Mouse (Mus musculus) spleen, adult 2 months (tissue): ENCODE data around the gene Gm3435.
"Not testable (repeated sequence)": the region's sequence is repeated elsewhere in the genome, so short reads cannot be mapped to it uniquely, and the experiment has no call there.

ENCODE experiments used
- CTCF ChIP-seq: fragments of 200-500 bp; IDR thresholded peaks from 2 replicates; pipeline ENCODE4 v1.5.1; 2011; ENCODE audit warnings: mild to moderate bottlenecking, inconsistent platforms; ENCODE audit not compliant: insufficient read depth, insufficient read length, insufficient replicate concordance; ENCODE audit errors: extremely low read depth
- POLR2A ChIP-seq: fragments of 200-500 bp; IDR thresholded peaks from 2 replicates; pipeline ENCODE4 v1.6.1; 2011; ENCODE audit warnings: low read depth, low read length, inconsistent platforms

- TF ChIP-seq CTCF, POLR2A: not testable (repeated sequence)
Measured at GRCm38 (mm10) chr17:15052766-15053165, 42.8 kb downstream of the Gm3435 start.
